Mouse (Mus musculus) forebrain, embryonic 14.5 days (tissue): ENCODE measurements around the gene Dysf. TPM values are rescaled to one million over a fixed set of nuclear protein-coding genes. Genes with fewer than 3 reads are reported as not detected.
A peak's percentile ranks its signal among the peaks of the same experiment; 100 is the strongest.

Source experiments
- ATAC-seq: fragments of 200-750 bp; cut with Nextera tagmentation; 2 replicates; pipeline ENCODE4 v1.8.0; 2017; ENCODE audit warnings: mild to moderate bottlenecking, moderate library complexity
- DNase-seq: peaks from one replicate; pipeline ENCODE4 v3.0.0-alpha.2; 2015; ENCODE audit warnings: low spot score
- H3K27ac ChIP-seq: fragments of 300-500 bp; sonication (generic); 2 replicates; pipeline ENCODE4 v1.5.1; 2014; ENCODE audit warnings: low read depth, mild to moderate bottlenecking, control low read depth, low read length, moderate library complexity
- H3K27me3 ChIP-seq: fragments of 300-500 bp; sonication (generic); replicated peaks from 2 replicates; pipeline ENCODE4 v1.6.1; 2014; ENCODE audit warnings: low read length, control low read depth, mixed read lengths; ENCODE audit not compliant: control insufficient read depth, insufficient read depth
- H3K36me3 ChIP-seq: fragments of 300-500 bp; sonication (generic); 2 replicates; pipeline ENCODE4 v1.6.1; 2014; ENCODE audit warnings: low read length, control low read depth; ENCODE audit not compliant: control insufficient read depth, insufficient read depth
- H3K4me1 ChIP-seq: fragments of 300-500 bp; sonication (generic); 2 replicates; pipeline ENCODE4 v1.6.1; 2014; ENCODE audit warnings: antibody characterized with exemption, low read length, control low read depth; ENCODE audit not compliant: control insufficient read depth, insufficient read depth
- H3K4me2 ChIP-seq: fragments of 300-500 bp; sonication (generic); 2 replicates; pipeline ENCODE4 v1.6.1; 2014; ENCODE audit warnings: mild to moderate bottlenecking, control low read depth, low read length
- H3K4me3 ChIP-seq: fragments of 300-500 bp; sonication (generic); 2 replicates; pipeline ENCODE4 v1.5.1; 2014; ENCODE audit warnings: low read depth, low read length, control low read depth
- H3K9ac ChIP-seq: fragments of 300-500 bp; sonication (generic); 2 replicates; pipeline ENCODE4 v1.6.1; 2014; ENCODE audit warnings: mild to moderate bottlenecking, low read length, control low read depth, moderate library complexity
- H3K9me3 ChIP-seq: fragments of 300-500 bp; sonication (generic); replicated peaks from 2 replicates; pipeline ENCODE4 v1.6.1; 2016; ENCODE audit warnings: low read length, control low read depth, mixed read lengths; ENCODE audit not compliant: control insufficient read depth
- WGBS: fragments of 180-500 bp; shearing (Covaris S2); extraction: QIAGEN DNeasy Blood & Tissue Kit; methylation state at CpG from one replicate; pipeline ENCODE4 v1.1.7; 2014; 5-methylcytosine and 5-hydroxymethylcytosine counted together
- polyA plus RNA-seq: library from polyadenylated mRNA; unstranded; fragments of >200 nt; fragmentation: Nextera tagmentation; extraction: Ambion mirVana; gene quantifications from 2 replicates; pipeline ENCODE4 v1.2.1, GENCODE M21; 2014

Gene Dysf
- polyA plus RNA-seq, 1 experiment from 2014 or later = 1.2 TPM

DNA sequence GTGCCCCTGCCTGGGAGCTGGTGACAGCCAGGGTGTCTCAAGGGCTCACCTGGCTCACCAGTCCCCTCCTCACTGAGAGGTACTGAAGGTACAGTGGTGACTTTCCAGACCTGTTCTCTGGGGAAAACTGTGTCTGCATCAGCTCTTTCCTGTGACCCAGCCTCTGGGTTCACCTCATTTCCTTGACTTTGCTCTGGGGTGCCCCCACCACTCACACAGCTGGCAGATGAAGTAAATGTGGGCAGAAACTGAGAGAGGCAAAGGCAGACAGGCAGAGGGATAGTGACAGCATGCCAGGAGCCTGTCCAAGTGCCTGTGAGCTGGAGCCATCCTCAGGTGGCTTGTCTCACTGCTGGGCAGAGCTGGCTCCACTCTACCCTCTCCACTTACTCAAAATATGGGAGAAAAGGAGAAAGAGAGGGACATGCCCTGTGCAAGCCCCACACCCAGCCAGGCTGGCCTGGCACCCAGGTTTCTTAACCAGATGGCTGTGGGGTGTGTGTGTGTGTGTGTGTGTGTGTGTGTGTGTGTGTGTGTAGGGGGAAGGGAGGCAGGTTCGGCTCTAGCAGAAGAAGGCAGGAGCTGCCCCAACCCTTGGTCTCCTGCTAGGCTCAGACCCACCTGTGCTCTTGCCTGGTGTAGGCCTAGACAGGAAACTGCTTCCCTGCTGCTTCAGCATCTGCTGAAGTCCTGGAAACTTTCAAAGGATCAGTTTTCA, 209.0 kb downstream of the Dysf start:
- no peaks in the 10 kb centered on the region for H3K27me3 ChIP-seq
- H3K4me3 ChIP-seq = no peak overlapping the region
- no peak overlapping the region for H3K27ac ChIP-seq
- no peak overlapping the region for H3K4me2 ChIP-seq
- H3K4me1 ChIP-seq = no peaks in the 10 kb centered on the region
- WGBS = 80% methylated on average over 1 of the region's 1 CpGs
- ATAC-seq (no peak), DNase-seq (no peak)
- no peaks in the 10 kb centered on the region for H3K9me3 ChIP-seq
- H3K36me3 ChIP-seq = no peaks in the 10 kb centered on the region
- H3K9ac ChIP-seq = no peak overlapping the region

DNA sequence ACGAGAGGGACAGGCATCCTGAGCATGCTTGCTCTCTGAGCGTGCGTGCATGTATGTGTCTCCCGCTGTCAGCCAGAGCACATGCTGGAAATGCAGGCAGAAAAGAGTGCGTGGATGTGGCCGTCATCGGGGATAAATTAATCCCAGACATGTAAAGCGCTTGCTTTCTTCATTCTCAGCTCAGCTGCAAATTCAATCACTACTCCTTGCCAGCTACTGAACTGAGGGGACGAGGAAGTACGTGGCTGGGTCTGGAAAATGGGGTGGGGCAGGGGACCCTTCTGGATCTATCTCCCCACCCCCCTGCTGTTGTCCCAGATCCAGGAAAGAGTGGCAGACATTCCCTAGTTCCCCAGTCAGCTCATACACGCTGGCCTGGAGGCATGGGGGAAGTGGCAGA, 210.7 kb downstream of the Dysf start:
- Histone ChIP-seq H3K27me3 (no peaks in the 10 kb centered on the region), H3K27ac (no peak overlapping the region), H3K36me3 (no peaks in the 10 kb centered on the region), H3K4me1 (no peaks in the 10 kb centered on the region), H3K4me3 (no peak overlapping the region), H3K4me2 (no peak overlapping the region), H3K9me3 (no peaks in the 10 kb centered on the region), H3K9ac (no peak overlapping the region)
- no peak for DNase-seq
- ATAC-seq = no peak
- WGBS = 74% methylated on average over 11 of the region's 11 CpGs

GRCm38 (mm10) chr6:84224861-84225260, 216.5 kb downstream of the Dysf start:
- Histone ChIP-seq H3K27ac (no peak overlapping the region; the same call in 1 of the 2 replicates), H3K9me3 (no peaks in the 10 kb centered on the region), H3K4me2 (no peak overlapping the region), H3K4me1 (no peaks in the 10 kb centered on the region), H3K36me3 (no peaks in the 10 kb centered on the region), H3K4me3 (no peak overlapping the region), H3K9ac (no peak overlapping the region), H3K27me3 (no peaks in the 10 kb centered on the region)
- no peak for DNase-seq
- 43% methylated on average over 4 of the region's 4 CpGs for WGBS
- ATAC-seq = no peak

- WGBS = 78% methylated on average over 6 of the region's 6 CpGs
- Histone ChIP-seq H3K36me3 (no peaks in the 10 kb centered on the region), H3K27ac (no peak overlapping the region), H3K4me1 (no peaks in the 10 kb centered on the region), H3K4me2 (no peak overlapping the region), H3K9ac (no peak overlapping the region), H3K27me3 (no peaks in the 10 kb centered on the region), H3K9me3 (no peaks in the 10 kb centered on the region), H3K4me3 (no peak overlapping the region)
- ATAC-seq = no peak
- no peak for DNase-seq
These were observed 217.2 kb downstream of the Dysf start for GRCm38 (mm10) chr6:84225587-84225986.

DNA sequence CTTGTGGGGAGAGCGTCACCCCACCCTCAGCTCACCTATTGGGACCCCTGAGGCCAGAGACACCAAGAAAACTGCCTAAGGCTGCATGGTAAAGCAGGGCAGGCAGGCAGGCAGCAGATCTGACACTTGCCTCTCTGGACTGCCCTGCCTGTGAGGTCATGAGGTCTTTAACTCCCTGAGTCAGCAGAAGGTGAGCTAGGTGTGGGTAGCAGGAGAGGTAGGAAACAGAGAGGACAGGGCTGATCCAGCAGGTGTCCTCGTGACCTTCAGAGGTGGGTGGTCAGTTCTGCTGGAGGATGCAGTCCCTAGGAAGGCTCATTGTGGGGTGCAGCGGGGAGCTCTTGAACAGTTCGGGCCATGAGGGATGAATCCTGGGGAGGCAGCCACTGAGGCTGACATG, 219.8 kb downstream of the Dysf start:
- 68% methylated on average over 4 of the region's 4 CpGs for WGBS
- no peak overlapping the region for H3K9ac ChIP-seq
- H3K36me3 ChIP-seq = no peaks in the 10 kb centered on the region
- H3K9me3 ChIP-seq = no peaks in the 10 kb centered on the region
- H3K4me2 ChIP-seq = no peak overlapping the region
- ATAC-seq (no peak), DNase-seq (no peak)
- H3K27ac ChIP-seq = no peak overlapping the region
- H3K27me3 ChIP-seq = no peaks in the 10 kb centered on the region
- no peaks in the 10 kb centered on the region; the same call in 1 of the 2 replicates for H3K4me1 ChIP-seq
- no peak overlapping the region for H3K4me3 ChIP-seq

GRCm38 (mm10) chr6:84228786-84229185, 220.4 kb downstream of the Dysf start:
- no peak overlapping the region for H3K27ac ChIP-seq
- no peaks in the 10 kb centered on the region for H3K27me3 ChIP-seq
- no peaks in the 10 kb centered on the region for H3K36me3 ChIP-seq
- no peaks in the 10 kb centered on the region for H3K9me3 ChIP-seq
- no peak for ATAC-seq
- H3K4me3 ChIP-seq = no peak overlapping the region
- no peak overlapping the region for H3K4me2 ChIP-seq
- no peaks in the 10 kb centered on the region; the same call in 1 of the 2 replicates for H3K4me1 ChIP-seq
- no peak for DNase-seq
- WGBS = 14% methylated on average over 5 of the region's 5 CpGs
- no peak overlapping the region for H3K9ac ChIP-seq

DNA sequence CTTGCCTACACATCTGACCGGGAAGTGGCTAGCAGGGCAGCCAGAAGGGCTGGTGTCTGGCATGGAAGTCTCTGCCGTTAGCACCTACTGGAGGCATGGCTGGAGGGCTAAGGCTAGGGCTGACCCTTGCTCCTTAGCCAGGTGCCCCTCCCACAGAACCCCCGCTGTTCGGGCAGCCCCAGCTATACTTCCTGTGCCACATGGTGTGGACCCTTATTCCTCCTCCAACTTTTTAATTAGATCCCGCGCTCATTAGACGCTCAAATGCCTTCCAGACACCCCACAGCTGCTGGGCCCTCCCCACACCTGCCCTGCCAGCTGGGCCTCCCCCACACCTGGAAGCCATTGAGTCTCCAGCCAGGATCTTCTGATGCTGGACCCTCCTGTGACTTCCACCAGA, 221.3 kb downstream of the Dysf start:
- Histone ChIP-seq H3K27ac (no peak overlapping the region), H3K36me3 (no peaks in the 10 kb centered on the region), H3K4me1 (no peaks in the 10 kb centered on the region; the same call in 1 of the 2 replicates), H3K9ac (no peak overlapping the region), H3K4me2 (no peak overlapping the region), H3K4me3 (no peak overlapping the region), H3K27me3 (no peaks in the 10 kb centered on the region), H3K9me3 (no peaks in the 10 kb centered on the region)
- WGBS = 61% methylated on average over 7 of the region's 7 CpGs
- DNase-seq (no peak), ATAC-seq (no peak)

GRCm38 (mm10) chr6:84231108-84231507, 222.7 kb downstream of the Dysf start:
- Histone ChIP-seq H3K4me2 (no peak overlapping the region), H3K4me3 (no peak overlapping the region), H3K9ac (no peak overlapping the region), H3K27me3 (no peaks in the 10 kb centered on the region), H3K27ac (no peak overlapping the region), H3K4me1 (no peaks in the 10 kb centered on the region; the same call in 1 of the 2 replicates), H3K36me3 (no peaks in the 10 kb centered on the region), H3K9me3 (no peaks in the 10 kb centered on the region)
- ATAC-seq (0 out of 2 replicates have a peak, but pooled peaks have one; percentile 26), DNase-seq (peak; percentile 25)
- WGBS = 54% methylated on average over 7 of the region's 7 CpGs

GRCm38 (mm10) chr6:84232063-84232760, 223.8 kb downstream of the Dysf start:
- Histone ChIP-seq H3K4me3 (no peak overlapping the region), H3K4me1 (no peaks in the 10 kb centered on the region; the same call in 1 of the 2 replicates), H3K4me2 (no peak overlapping the region), H3K9me3 (no peaks in the 10 kb centered on the region), H3K27me3 (no peaks in the 10 kb centered on the region), H3K36me3 (no peaks in the 10 kb centered on the region), H3K9ac (no peak overlapping the region), H3K27ac (no peak overlapping the region)
- no peak for DNase-seq
- WGBS = 59% methylated on average over 8 of the region's 8 CpGs
- no peak for ATAC-seq
